ENCODE assay signal across 8 mouse cellular contexts in the genomic region with DNA sequence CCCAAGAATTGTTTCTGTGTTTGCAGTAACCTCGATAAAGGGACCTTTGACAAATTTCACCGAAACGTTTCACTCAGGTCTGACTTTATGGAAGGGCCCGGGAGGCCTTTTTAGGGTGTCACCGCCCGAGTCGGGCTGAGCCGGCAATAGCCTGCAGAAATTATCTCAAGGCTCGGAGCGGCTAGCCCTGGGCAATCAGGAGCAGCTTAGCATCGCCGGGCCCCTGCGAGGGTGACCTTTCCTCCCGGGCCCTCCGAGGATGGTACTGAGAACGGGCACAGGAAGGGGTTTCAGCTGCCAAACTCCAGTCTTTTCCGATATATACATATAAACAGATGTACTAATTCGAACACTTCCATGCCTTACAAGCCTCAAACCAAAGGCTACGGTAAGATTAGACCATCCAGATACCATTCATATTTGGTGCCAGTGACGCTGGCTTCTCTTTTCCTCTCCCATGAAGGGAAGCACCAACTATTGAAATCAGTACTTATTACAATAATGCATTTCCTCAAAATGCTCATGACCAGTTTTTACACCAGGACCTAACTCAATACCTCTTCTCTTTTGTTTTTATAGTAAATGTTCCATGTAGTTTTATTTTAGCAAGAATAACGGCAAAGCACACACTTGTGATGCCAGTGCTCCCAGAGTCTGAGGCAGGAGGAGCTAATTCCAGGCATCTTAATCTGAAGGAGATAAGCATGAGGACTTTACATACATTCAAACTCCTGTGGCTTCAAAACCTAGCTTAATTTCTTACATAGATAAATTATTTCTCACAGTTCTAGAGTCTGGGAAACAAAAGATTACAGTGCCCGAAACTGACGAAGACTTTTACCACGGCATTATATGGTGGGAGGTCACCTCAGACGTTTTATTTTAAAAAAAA. TPM values are rescaled to one million over a fixed set of nuclear protein-coding genes. Genes with fewer than 3 reads are reported as not detected.
DNase-seq lines count a peak whose midpoint lies in the region; ATAC-seq and TF ChIP-seq lines count a peak whose summit lies in the region.

No protein-coding gene starts in this region.

- H3K9me3 ChIP-seq in forebrain, embryonic 11.5 days (ENCODE audit: control insufficient read depth, low read length) = no peaks in the 10 kb centered on the region
- no peaks in the 10 kb centered on the region for H3K9me3 ChIP-seq in hindbrain, embryonic 10.5 days
- H3K9me3 ChIP-seq in liver, embryonic 11.5 days (ENCODE audit: control insufficient read depth, low read length) = no peaks in the 10 kb centered on the region
- no peaks in the 10 kb centered on the region for H3K9me3 ChIP-seq in neural tube, embryonic 14.5 days (ENCODE audit: control insufficient read depth, low read length)

- H3K36me3 ChIP-seq in forebrain, embryonic 11.5 days (ENCODE audit: control insufficient read depth, insufficient read depth, low read length) = no peaks in the 10 kb centered on the region; the same call in 1 of the 2 replicates
- peaks cover 16% of the 10 kb centered on the region for H3K36me3 ChIP-seq in hindbrain, embryonic 10.5 days
- peaks cover 5% of the 10 kb centered on the region; the same call in 1 of the 2 replicates for H3K36me3 ChIP-seq in liver, embryonic 11.5 days (ENCODE audit: control insufficient read depth, insufficient read depth, low read length)
- H3K36me3 ChIP-seq in neural tube, embryonic 14.5 days (ENCODE audit: control insufficient read depth, insufficient read depth, low read length) = peaks cover 4% of the 10 kb centered on the region; the same call in 1 of the 2 replicates

- H3K9ac ChIP-seq in forebrain, embryonic 11.5 days (ENCODE audit: low read length) = peak overlapping the region; percentile 84
- peak overlapping the region; percentile 86 for H3K9ac ChIP-seq in liver, embryonic 11.5 days (ENCODE audit: low read depth, low read length)
- peak overlapping the region; percentile 76 for H3K9ac ChIP-seq in neural tube, embryonic 14.5 days (replicated peaks; ENCODE audit: low read depth, low read length)

- DNase-seq in layer of hippocampus, adult 2 months (ENCODE audit: low spot score in 2 of 2) = peak in 1 of 2 experiments; percentile 25
- DNase-seq in layer of hippocampus, postnatal 14 days (ENCODE audit: low spot score in 2 of 2) = no peak
- peak; percentile 64 for DNase-seq in forebrain, embryonic 11.5 days (ENCODE audit: low spot score)
- DNase-seq in hindbrain, embryonic 10.5 days (ENCODE audit: low spot score) = peak; percentile 45
- peak; percentile 68 for DNase-seq in liver, embryonic 11.5 days (ENCODE audit: low spot score)
- peak; percentile 9 to 50 for DNase-seq in urinary bladder, adult 18-20 months (ENCODE audit: low spot score in 2 of 2)

- ATAC-seq in forebrain, embryonic 11.5 days (replicated peaks; ENCODE audit: low FRiP score) = peak; percentile 10
- ATAC-seq in liver, embryonic 11.5 days (replicated peaks; ENCODE audit: low FRiP score) = peak; percentile 37
- peak; percentile 8 for ATAC-seq in neural tube, embryonic 14.5 days (ENCODE audit: low read depth)

- peak overlapping the region; percentile 64 for H3K4me3 ChIP-seq in layer of hippocampus, adult 2 months
- H3K4me3 ChIP-seq in bone marrow, adult 2 months (replicated peaks; ENCODE audit: control insufficient read depth, low read depth, low read length) = peak overlapping the region; percentile 73
- peak overlapping the region; percentile 67 for H3K4me3 ChIP-seq in forebrain, embryonic 11.5 days (ENCODE audit: low read depth, low read length)
- peak overlapping the region; percentile 93 for H3K4me3 ChIP-seq in hindbrain, embryonic 10.5 days
- H3K4me3 ChIP-seq in liver, embryonic 11.5 days (ENCODE audit: low read depth, low read length) = peak overlapping the region; percentile 87
- H3K4me3 ChIP-seq in neural tube, embryonic 14.5 days (ENCODE audit: low read depth, low read length) = peak overlapping the region; percentile 75

- no peaks in the 10 kb centered on the region for H3K27me3 ChIP-seq in forebrain, embryonic 11.5 days (ENCODE audit: control insufficient read depth, insufficient read depth, low read length)
- H3K27me3 ChIP-seq in hindbrain, embryonic 10.5 days (ENCODE audit: insufficient read depth, poor library complexity, severe bottlenecking) = no peaks in the 10 kb centered on the region
- H3K27me3 ChIP-seq in liver, embryonic 11.5 days (replicated peaks; ENCODE audit: control insufficient read depth, insufficient read depth, low read length) = no peaks in the 10 kb centered on the region
- H3K27me3 ChIP-seq in neural tube, embryonic 14.5 days (ENCODE audit: control insufficient read depth, insufficient read depth, low read length) = no peaks in the 10 kb centered on the region

- H3K4me2 ChIP-seq in forebrain, embryonic 11.5 days (ENCODE audit: low read depth, low read length, severe bottlenecking) = peak overlapping the region; percentile 72
- H3K4me2 ChIP-seq in liver, embryonic 11.5 days = peak overlapping the region; percentile 78
- peak overlapping the region; percentile 81 for H3K4me2 ChIP-seq in neural tube, embryonic 14.5 days (ENCODE audit: low read depth, low read length)

- WGBS in bone marrow, adult 2 months = 8% methylated on average over 25 of the region's 25 CpGs
- WGBS in forebrain, embryonic 11.5 days = 15% methylated on average over 25 of the region's 25 CpGs
- WGBS in hindbrain, embryonic 10.5 days = 15% methylated on average over 25 of the region's 25 CpGs
- 11% methylated on average over 25 of the region's 25 CpGs for WGBS in liver, embryonic 11.5 days
- WGBS in neural tube, embryonic 14.5 days = 13% methylated on average over 25 of the region's 25 CpGs

- TF ChIP-seq POLR2A in bone marrow, adult 2 months (IDR thresholded peaks at IDR 0.05; ENCODE audit: borderline replicate concordance, control insufficient read depth, low read depth, low read length) = no peak

- TF ChIP-seq CTCF in layer of hippocampus, adult 2 months (conservative IDR thresholded peaks at IDR 0.05) = no peak
- TF ChIP-seq CTCF in bone marrow, adult 2 months (IDR thresholded peaks at IDR 0.05; ENCODE audit: control insufficient read depth, insufficient read depth, low read length) = no peak

- H3K4me1 ChIP-seq in bone marrow, adult 2 months (ENCODE audit: control insufficient read depth, insufficient read depth, low read length) = no peaks in the 10 kb centered on the region
- H3K4me1 ChIP-seq in forebrain, embryonic 11.5 days (replicated peaks; ENCODE audit: control insufficient read depth, insufficient read depth, low read length) = peaks cover 2% of the 10 kb centered on the region; the same call in 1 of the 2 replicates
- peaks cover 18% of the 10 kb centered on the region for H3K4me1 ChIP-seq in hindbrain, embryonic 10.5 days (replicated peaks)
- peaks cover 3% of the 10 kb centered on the region; the same call in 1 of the 2 replicates for H3K4me1 ChIP-seq in liver, embryonic 11.5 days (replicated peaks; ENCODE audit: control insufficient read depth, insufficient read depth, low read length)
- peaks cover 8% of the 10 kb centered on the region for H3K4me1 ChIP-seq in neural tube, embryonic 14.5 days (ENCODE audit: control insufficient read depth, insufficient read depth, low read length)

- H3K27ac ChIP-seq in layer of hippocampus, adult 2 months = peak overlapping the region; percentile 96
- H3K27ac ChIP-seq in bone marrow, adult 2 months (ENCODE audit: control insufficient read depth, insufficient read depth, low read depth, low read length, poor library complexity) = peak overlapping the region; percentile 94
- H3K27ac ChIP-seq in forebrain, embryonic 11.5 days (ENCODE audit: low read depth, low read length) = peak overlapping the region; percentile 58; the same call in 1 of the 2 replicates
- peak overlapping the region; percentile 93 for H3K27ac ChIP-seq in hindbrain, embryonic 10.5 days
- H3K27ac ChIP-seq in liver, embryonic 11.5 days (ENCODE audit: low read depth, low read length) = peak overlapping the region; percentile 92
- H3K27ac ChIP-seq in neural tube, embryonic 14.5 days (ENCODE audit: low read depth, low read length) = peak overlapping the region; percentile 87

RNA-seq across cellular contexts. Expression of a gene that starts 0.9 kb away (rescaled TPM):
- total RNA-seq in layer of hippocampus, adult 2 months (2021) = 10 to 100 TPM; 70.6 to 80.9 TPM
- 10 to 100 TPM; 67.3 to 77.3 TPM for total RNA-seq in layer of hippocampus, postnatal 14 days (2021)
- polyA plus RNA-seq in bone marrow, adult 2 months (2011; ENCODE audit: insufficient read depth, insufficient read length, low replicate concordance, missing spikeins) = 18.4 and 76.7 TPM in 2 replicates
- polyA plus RNA-seq in forebrain, embryonic 11.5 days (2014; fragmentation: Nextera tagmentation; extraction: Ambion mirVana) = 158 and 163 TPM in 2 replicates
- 134 and 155 TPM in 2 replicates for polyA plus RNA-seq in hindbrain, embryonic 10.5 days (2016; fragmentation: Nextera tagmentation; extraction: Ambion mirVana)
- polyA plus RNA-seq in liver, embryonic 11.5 days (2014; fragmentation: Nextera tagmentation; extraction: Ambion mirVana) = 296 and 315 TPM in 2 replicates
- 64.4 and 81.0 TPM in 2 replicates for polyA plus RNA-seq in neural tube, embryonic 14.5 days (2014; fragmentation: Nextera tagmentation; extraction: Ambion mirVana)

RNA-seq across cellular contexts. Expression of a gene that starts 28.8 kb away (rescaled TPM):
- 100 to 1,000 TPM in 1 of 2 experiments, 10 to 100 TPM in 1; 97.7 to 102 TPM for total RNA-seq in layer of hippocampus, adult 2 months (2021)
- total RNA-seq in layer of hippocampus, postnatal 14 days (2021) = 100 to 1,000 TPM; 109 to 115 TPM
- polyA plus RNA-seq in bone marrow, adult 2 months (2011; ENCODE audit: insufficient read depth, insufficient read length, low replicate concordance, missing spikeins) = 21.0 and 26.8 TPM in 2 replicates
- polyA plus RNA-seq in forebrain, embryonic 11.5 days (2014; fragmentation: Nextera tagmentation; extraction: Ambion mirVana) = 89.8 and 95.9 TPM in 2 replicates
- 95.6 and 96.1 TPM in 2 replicates for polyA plus RNA-seq in hindbrain, embryonic 10.5 days (2016; fragmentation: Nextera tagmentation; extraction: Ambion mirVana)
- 39.4 and 45.0 TPM in 2 replicates for polyA plus RNA-seq in liver, embryonic 11.5 days (2014; fragmentation: Nextera tagmentation; extraction: Ambion mirVana)
- 50.2 and 72.6 TPM in 2 replicates for polyA plus RNA-seq in neural tube, embryonic 14.5 days (2014; fragmentation: Nextera tagmentation; extraction: Ambion mirVana)

RNA-seq across cellular contexts. Expression of a gene that starts 41.5 kb away (rescaled TPM):
- 1 to 10 TPM; 2.1 to 2.6 TPM for total RNA-seq in layer of hippocampus, adult 2 months (2021)
- 1 to 10 TPM; 3.2 to 3.3 TPM for total RNA-seq in layer of hippocampus, postnatal 14 days (2021)
- 19.0 and 43.8 TPM in 2 replicates for polyA plus RNA-seq in bone marrow, adult 2 months (2011; ENCODE audit: insufficient read depth, insufficient read length, low replicate concordance, missing spikeins)
- 68.5 and 68.6 TPM in 2 replicates for polyA plus RNA-seq in forebrain, embryonic 11.5 days (2014; fragmentation: Nextera tagmentation; extraction: Ambion mirVana)
- polyA plus RNA-seq in hindbrain, embryonic 10.5 days (2016; fragmentation: Nextera tagmentation; extraction: Ambion mirVana) = 33.9 and 50.4 TPM in 2 replicates
- polyA plus RNA-seq in liver, embryonic 11.5 days (2014; fragmentation: Nextera tagmentation; extraction: Ambion mirVana) = 50.7 and 52.3 TPM in 2 replicates
- 5.4 and 6.2 TPM in 2 replicates for polyA plus RNA-seq in neural tube, embryonic 14.5 days (2014; fragmentation: Nextera tagmentation; extraction: Ambion mirVana)

RNA-seq across cellular contexts. Expression of a gene that starts 53.3 kb away (rescaled TPM):
- 100 to 1,000 TPM; 274 to 276 TPM for total RNA-seq in layer of hippocampus, adult 2 months (2021)
- total RNA-seq in layer of hippocampus, postnatal 14 days (2021) = 100 to 1,000 TPM; 304 to 313 TPM
- polyA plus RNA-seq in bone marrow, adult 2 months (2011; ENCODE audit: insufficient read depth, insufficient read length, low replicate concordance, missing spikeins) = 7.3 TPM in 1 of 2 replicates, not detected in the other
- 341 and 350 TPM in 2 replicates for polyA plus RNA-seq in forebrain, embryonic 11.5 days (2014; fragmentation: Nextera tagmentation; extraction: Ambion mirVana)
- polyA plus RNA-seq in hindbrain, embryonic 10.5 days (2016; fragmentation: Nextera tagmentation; extraction: Ambion mirVana) = 189 and 312 TPM in 2 replicates
- 2.7 and 3.2 TPM in 2 replicates for polyA plus RNA-seq in liver, embryonic 11.5 days (2014; fragmentation: Nextera tagmentation; extraction: Ambion mirVana)
- 664 and 692 TPM in 2 replicates for polyA plus RNA-seq in neural tube, embryonic 14.5 days (2014; fragmentation: Nextera tagmentation; extraction: Ambion mirVana)

Comparison
In these comparisons a context has a peak if more than half of its experiments do, and no peak if none do; other contexts are left out.
1. DNase-seq: peak in forebrain, embryonic 11.5 days (single experiment), hindbrain, embryonic 10.5 days (single experiment), liver, embryonic 11.5 days (single experiment) and urinary bladder, adult 18-20 months (2 of 2); none in layer of hippocampus, postnatal 14 days (0 of 2).
2. Peak in every context shown above with its lines, with median percentiles within 50 percentile points of each other: H3K27ac ChIP-seq, H3K4me3 ChIP-seq, ATAC-seq, H3K4me2 ChIP-seq and H3K9ac ChIP-seq.